ENCODE assay signal across 9 mouse cellular contexts in the genomic region with DNA sequence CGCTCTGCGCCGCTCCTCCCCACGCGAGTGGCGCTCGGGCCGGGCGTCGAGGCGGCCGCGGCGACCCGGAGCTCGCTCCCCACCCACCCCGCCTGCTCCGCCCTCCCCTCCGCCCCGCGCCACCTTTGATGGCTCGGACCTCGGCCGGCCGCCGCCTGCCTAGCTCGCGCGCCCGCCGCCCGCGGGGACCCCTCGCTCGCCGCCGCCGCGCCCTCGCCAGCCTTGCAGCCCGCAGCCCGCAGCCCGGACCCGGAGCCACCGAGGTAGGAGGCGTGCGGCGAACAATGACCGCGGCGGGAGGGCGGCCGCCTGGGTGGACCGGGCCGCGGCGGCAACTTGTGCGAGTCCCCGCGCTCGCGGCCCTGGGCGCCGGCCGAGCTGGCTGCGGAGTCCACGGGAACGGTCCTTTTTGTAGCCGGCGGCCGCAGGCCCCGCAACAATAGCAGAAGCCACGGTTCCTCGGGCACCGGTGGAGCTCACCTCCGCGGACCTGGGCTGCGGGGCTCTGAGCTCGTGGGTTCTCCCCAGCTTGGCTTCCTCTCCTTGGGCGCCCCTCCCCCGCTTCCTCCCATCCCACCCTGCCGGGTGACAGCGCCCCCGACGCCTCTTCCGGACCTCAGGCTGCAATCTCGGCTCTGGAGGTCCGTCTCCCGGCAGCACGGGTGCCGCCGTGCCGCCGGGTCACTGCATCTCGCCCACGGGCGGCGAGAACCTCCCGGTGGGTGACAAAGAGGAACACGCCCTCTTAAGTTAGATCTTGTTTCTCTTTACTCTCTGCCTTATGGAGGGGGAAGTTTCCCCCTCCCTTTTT. TPM values are rescaled to one million over a fixed set of nuclear protein-coding genes. Genes with fewer than 3 reads are reported as not detected.
A peak's percentile ranks its signal among the peaks of the same experiment; 100 is the strongest.
DNase-seq lines count a peak whose midpoint lies in the region; ATAC-seq and TF ChIP-seq lines count a peak whose summit lies in the region.
"Had no signal": no experiment of that assay in that cellular context is flagged by ENCODE, and none has a peak within 500 bp of the region (broad histone marks: within the 10 kb centered on the region; RNA-seq: fewer than 3 reads in every experiment).

No protein-coding gene starts in this region.

- intact Hi-C loops in gastrocnemius, postnatal 36 days (cut with DNase I), result loop anchor here (2.0 to 5.0 kb wide), 2 partner anchors 185 to 204 kb away; no protein-coding TSS in a partner anchor

- under 1% methylated on average over 52 of the region's 100 CpGs for WGBS in limb, embryonic 14.5 days
- WGBS in midbrain, embryonic 14.5 days, result under 1% methylated on average over 85 of the region's 100 CpGs
- under 1% methylated on average over 56 of the region's 100 CpGs for WGBS in stomach, embryonic 14.5 days

- H3K9me3 ChIP-seq in limb, embryonic 14.5 days (ENCODE audit: control insufficient read depth, low read length), result no peaks in the 10 kb centered on the region
- no peaks in the 10 kb centered on the region for H3K9me3 ChIP-seq in midbrain, embryonic 14.5 days (ENCODE audit: control insufficient read depth, low read length)
- H3K9me3 ChIP-seq in stomach, embryonic 14.5 days (ENCODE audit: control insufficient read depth, low read depth, low read length), result no peaks in the 10 kb centered on the region

- peak overlapping the region; percentile 83 for H3K27ac ChIP-seq in limb, embryonic 14.5 days (replicated peaks; ENCODE audit: low read depth, low read length)
- peak overlapping the region; percentile 88 for H3K27ac ChIP-seq in midbrain, embryonic 14.5 days (replicated peaks; ENCODE audit: low read depth, low read length)
- H3K27ac ChIP-seq in stomach, embryonic 14.5 days (ENCODE audit: low read length), result peak overlapping the region; percentile 78
- H3K27ac ChIP-seq: macrophage had no signal

- 0 out of 2 replicates have a peak, but pooled peaks have one; percentile 27 for TF ChIP-seq POLR2A in limb, embryonic 14.5 days (IDR thresholded peaks at IDR 0.05; ENCODE audit: borderline replicate concordance, extremely low read depth, insufficient read depth, insufficient read length)

- peak overlapping the region; percentile 73 for H3K4me2 ChIP-seq in limb, embryonic 14.5 days (replicated peaks; ENCODE audit: low read depth, low read length, severe bottlenecking)
- peak overlapping the region; percentile 93 for H3K4me2 ChIP-seq in midbrain, embryonic 14.5 days (ENCODE audit: low read length)
- peak overlapping the region; percentile 88 for H3K4me2 ChIP-seq in stomach, embryonic 14.5 days (replicated peaks; ENCODE audit: low read depth, low read length)

- H3K27me3 ChIP-seq in limb, embryonic 14.5 days (ENCODE audit: control insufficient read depth, insufficient read depth, low read length), result no peaks in the 10 kb centered on the region
- H3K27me3 ChIP-seq in midbrain, embryonic 14.5 days (ENCODE audit: control insufficient read depth, insufficient read depth, low read length), result 0 out of 2 replicates have a peak, but pooled peaks cover 4% of the 10 kb centered on the region
- H3K27me3 ChIP-seq in stomach, embryonic 14.5 days (ENCODE audit: control insufficient read depth, insufficient read depth, low read length), result no peaks in the 10 kb centered on the region

- peaks cover 31% of the 10 kb centered on the region for H3K4me1 ChIP-seq in limb, embryonic 14.5 days (ENCODE audit: control insufficient read depth, insufficient read depth, low read length)
- peaks cover 24% of the 10 kb centered on the region for H3K4me1 ChIP-seq in midbrain, embryonic 14.5 days (ENCODE audit: control insufficient read depth, insufficient read depth, low read length)
- peaks cover 24% of the 10 kb centered on the region for H3K4me1 ChIP-seq in stomach, embryonic 14.5 days (ENCODE audit: control insufficient read depth, insufficient read depth, low read length)

- H3K4me3 ChIP-seq in limb, embryonic 14.5 days (replicated peaks; ENCODE audit: low read length), result peak overlapping the region; percentile 94
- H3K4me3 ChIP-seq in midbrain, embryonic 14.5 days (replicated peaks; ENCODE audit: low read depth, low read length), result peak overlapping the region; percentile 82
- H3K4me3 ChIP-seq in stomach, embryonic 14.5 days (ENCODE audit: low read depth, low read length), result peak overlapping the region; percentile 95

- peak overlapping the region; percentile 97 for H3K9ac ChIP-seq in limb, embryonic 14.5 days (ENCODE audit: low read depth, low read length, severe bottlenecking)
- peak overlapping the region; percentile 96 for H3K9ac ChIP-seq in midbrain, embryonic 14.5 days (replicated peaks; ENCODE audit: low read length)
- H3K9ac ChIP-seq in stomach, embryonic 14.5 days (replicated peaks; ENCODE audit: low read depth, low read length), result peak overlapping the region; percentile 92

- ATAC-seq in limb, embryonic 14.5 days (ENCODE audit: low FRiP score, low read depth), result peak; percentile 69
- ATAC-seq in midbrain, embryonic 14.5 days (ENCODE audit: low FRiP score, low TSS enrichment), result peak; percentile 84
- ATAC-seq in stomach, embryonic 14.5 days (ENCODE audit: insufficient number of reproducible peaks, insufficient read depth, low FRiP score, low read depth), result peak; percentile 80

- DNase-seq in layer of hippocampus, adult 11-12 months (ENCODE audit: low spot score), result peak; percentile 18
- DNase-seq in layer of hippocampus, adult 9-11 months, result no peak
- DNase-seq in cerebellum, postnatal 10 days, result peak; percentile 80 to 85
- peak; percentile 28 to 47 for DNase-seq in gastrocnemius, postnatal 36 days
- DNase-seq in induced T-regulatory cell, adult 2 months (ENCODE audit: low read depth), result peak; percentile 63
- peak; percentile 58 for DNase-seq in limb, embryonic 14.5 days (ENCODE audit: low spot score)
- peak; percentile 81 for DNase-seq in midbrain, embryonic 14.5 days

- no peaks in the 10 kb centered on the region for H3K36me3 ChIP-seq in limb, embryonic 14.5 days (ENCODE audit: control insufficient read depth, insufficient read depth, low read length)
- H3K36me3 ChIP-seq in midbrain, embryonic 14.5 days (ENCODE audit: control insufficient read depth, insufficient read depth, low read length), result no peaks in the 10 kb centered on the region
- H3K36me3 ChIP-seq in stomach, embryonic 14.5 days (ENCODE audit: control insufficient read depth, insufficient read depth, low read length), result no peaks in the 10 kb centered on the region

RNA-seq across cellular contexts. Expression of a gene that starts 0.9 kb away (rescaled TPM):
- total RNA-seq in gastrocnemius, postnatal 36 days (2021), result 1 to 10 TPM; 4.2 to 6.0 TPM
- 78.5 and 91.4 TPM in 2 replicates for polyA plus RNA-seq in limb, embryonic 14.5 days (2012; rRNA removed)
- polyA plus RNA-seq in limb, embryonic 14.5 days (2014; fragmentation: Nextera tagmentation; extraction: Ambion mirVana), result 43.3 and 51.4 TPM in 2 replicates
- polyA plus RNA-seq in midbrain, embryonic 14.5 days (2014; fragmentation: Nextera tagmentation; extraction: Ambion mirVana), result 41.8 and 42.8 TPM in 2 replicates
- polyA plus RNA-seq in stomach, embryonic 14.5 days (2014; fragmentation: Nextera tagmentation; extraction: Ambion mirVana), result 22.2 and 26.1 TPM in 2 replicates
